In genomic region chr5:114052246-114052761, GRCm38 (mm10) we compare ENCODE assay signal across 8 mouse cellular contexts. TPM values are rescaled to one million over a fixed set of nuclear protein-coding genes. Genes with fewer than 3 reads are reported as not detected.
A peak's percentile ranks its signal among the peaks of the same experiment; 100 is the strongest.
DNase-seq lines count a peak whose midpoint lies in the region; ATAC-seq and TF ChIP-seq lines count a peak whose summit lies in the region.

No protein-coding gene starts in this region.

- no peak for TF ChIP-seq POLR2A in spleen, adult 2 months (IDR thresholded peaks at IDR 0.05; ENCODE audit: low read depth, low read length)

- no peaks in the 10 kb centered on the region for H3K27me3 ChIP-seq in hindbrain, embryonic 14.5 days (ENCODE audit: control insufficient read depth, insufficient read depth, low read length)
- H3K27me3 ChIP-seq in limb, embryonic 10.5 days (ENCODE audit: low read depth, poor library complexity, severe bottlenecking): no peaks in the 10 kb centered on the region
- no peaks in the 10 kb centered on the region for H3K27me3 ChIP-seq in midbrain, embryonic 13.5 days
- H3K27me3 ChIP-seq in spleen, adult 2 months (ENCODE audit: control insufficient read depth, insufficient read depth, low read length): no peaks in the 10 kb centered on the region

- TF ChIP-seq CTCF in spleen, adult 2 months (IDR thresholded peaks at IDR 0.05; ENCODE audit: extremely low read depth, insufficient read depth, insufficient read length, insufficient replicate concordance): peak; percentile 83

- H3K9me3 ChIP-seq in hindbrain, embryonic 14.5 days (ENCODE audit: control insufficient read depth, low read length): no peaks in the 10 kb centered on the region
- H3K9me3 ChIP-seq in limb, embryonic 10.5 days (replicated peaks): no peaks in the 10 kb centered on the region
- H3K9me3 ChIP-seq in midbrain, embryonic 13.5 days: no peaks in the 10 kb centered on the region

- H3K36me3 ChIP-seq in hindbrain, embryonic 14.5 days (replicated peaks; ENCODE audit: control insufficient read depth, insufficient read depth): peaks cover 58% of the 10 kb centered on the region
- no peaks in the 10 kb centered on the region for H3K36me3 ChIP-seq in limb, embryonic 10.5 days
- peaks cover 61% of the 10 kb centered on the region for H3K36me3 ChIP-seq in midbrain, embryonic 13.5 days
- H3K36me3 ChIP-seq in spleen, adult 2 months (ENCODE audit: control insufficient read depth, insufficient read depth, low read length): no peaks in the 10 kb centered on the region

- no peak overlapping the region for H3K4me3 ChIP-seq in hindbrain, embryonic 14.5 days (replicated peaks; ENCODE audit: low read length)
- H3K4me3 ChIP-seq in limb, embryonic 10.5 days: peak overlapping the region; percentile 31; the same call in 1 of the 2 replicates
- no peak overlapping the region for H3K4me3 ChIP-seq in midbrain, embryonic 13.5 days (replicated peaks)
- H3K4me3 ChIP-seq in spleen, adult 2 months (ENCODE audit: extremely low read depth, insufficient read depth, insufficient read length): no peak overlapping the region

- H3K27ac ChIP-seq in hindbrain, embryonic 14.5 days: no peak overlapping the region
- peak overlapping the region; percentile 58; the same call in 1 of the 2 replicates for H3K27ac ChIP-seq in limb, embryonic 10.5 days
- no peak overlapping the region for H3K27ac ChIP-seq in midbrain, embryonic 13.5 days
- H3K27ac ChIP-seq in spleen, adult 2 months (ENCODE audit: insufficient read depth, low read length): no peak overlapping the region

- no peak for ATAC-seq in frontal cortex, adult (ENCODE audit: low TSS enrichment)
- peak; percentile 49; the same call in 1 of the 2 replicates for ATAC-seq in cerebellum, adult (ENCODE audit: insufficient number of reproducible peaks, low FRiP score, low TSS enrichment)
- no peak for ATAC-seq in hindbrain, embryonic 14.5 days (ENCODE audit: low FRiP score)
- peak; percentile 43 for ATAC-seq in midbrain, embryonic 13.5 days

- no peak overlapping the region for H3K9ac ChIP-seq in hindbrain, embryonic 14.5 days
- no peak overlapping the region for H3K9ac ChIP-seq in midbrain, embryonic 13.5 days (replicated peaks)

- peak overlapping the region; percentile 21; the same call in 1 of the 2 replicates for H3K4me2 ChIP-seq in hindbrain, embryonic 14.5 days (replicated peaks)
- peak overlapping the region; percentile 3; the same call in 1 of the 2 replicates for H3K4me2 ChIP-seq in midbrain, embryonic 13.5 days (replicated peaks)

- H3K4me1 ChIP-seq in hindbrain, embryonic 14.5 days (replicated peaks; ENCODE audit: control insufficient read depth, insufficient read depth, low read length): 0 out of 2 replicates have a peak, but pooled peaks cover 6% of the 10 kb centered on the region
- H3K4me1 ChIP-seq in limb, embryonic 10.5 days: peaks cover 15% of the 10 kb centered on the region
- peaks cover 11% of the 10 kb centered on the region; the same call in 1 of the 2 replicates for H3K4me1 ChIP-seq in midbrain, embryonic 13.5 days (replicated peaks)
- no peaks in the 10 kb centered on the region for H3K4me1 ChIP-seq in spleen, adult 2 months (ENCODE audit: control insufficient read depth, insufficient read depth, insufficient read length)

- WGBS in hindbrain, embryonic 14.5 days: 27% methylated on average over 9 of the region's 9 CpGs
- 37% methylated on average over 9 of the region's 9 CpGs for WGBS in limb, embryonic 10.5 days
- 31% methylated on average over 9 of the region's 9 CpGs for WGBS in midbrain, embryonic 13.5 days
- WGBS in spleen, adult 2 months: 22% methylated on average over 9 of the region's 9 CpGs

- DNase-seq in frontal cortex, postnatal 25 days (ENCODE audit: low spot score in 2 of 2): peak; percentile 31 to 37
- DNase-seq in forelimb bud, embryonic 11.5 days (ENCODE audit: low read depth, low spot score): peak; percentile 71
- peak; percentile 64 for DNase-seq in hindbrain, embryonic 14.5 days (ENCODE audit: low spot score)
- peak; percentile 89 for DNase-seq in limb, embryonic 10.5 days (ENCODE audit: low spot score)
- peak in 1 of 2 experiments; percentile 30 for DNase-seq in spleen, adult 2 months (ENCODE audit: low read depth in 1 of 2, low spot score in 2 of 2)

RNA-seq across cellular contexts. Expression of gene Usp30, which starts 13.0 kb away (rescaled TPM):
- polyA plus RNA-seq in hindbrain, embryonic 14.5 days (2014; fragmentation: Nextera tagmentation; extraction: Ambion mirVana): 15.3 and 16.6 TPM in 2 replicates
- polyA plus RNA-seq in limb, embryonic 10.5 days (2016; fragmentation: Nextera tagmentation; extraction: Ambion mirVana): 12.7 and 15.5 TPM in 2 replicates
- polyA plus RNA-seq in midbrain, embryonic 13.5 days (2015; fragmentation: Nextera tagmentation; extraction: Ambion mirVana): 16.7 and 19.0 TPM in 2 replicates
- polyA plus RNA-seq in spleen, adult 2 months (2012; rRNA removed): 13.3 and 14.0 TPM in 2 replicates

RNA-seq across cellular contexts. Expression of gene Svop, which starts 39.1 kb away (rescaled TPM):
- 83.0 and 87.8 TPM in 2 replicates for polyA plus RNA-seq in hindbrain, embryonic 14.5 days (2014; fragmentation: Nextera tagmentation; extraction: Ambion mirVana)
- polyA plus RNA-seq in limb, embryonic 10.5 days (2016; fragmentation: Nextera tagmentation; extraction: Ambion mirVana): 0.08 TPM in 1 of 2 replicates, not detected in the other
- polyA plus RNA-seq in midbrain, embryonic 13.5 days (2015; fragmentation: Nextera tagmentation; extraction: Ambion mirVana): 79.3 and 82.7 TPM in 2 replicates
- not detected in 2 replicates for polyA plus RNA-seq in spleen, adult 2 months (2012; rRNA removed)

RNA-seq across cellular contexts. Expression of gene Dao, which starts 48.8 kb away (rescaled TPM):
- not detected in 2 replicates for polyA plus RNA-seq in hindbrain, embryonic 14.5 days (2014; fragmentation: Nextera tagmentation; extraction: Ambion mirVana)
- polyA plus RNA-seq in limb, embryonic 10.5 days (2016; fragmentation: Nextera tagmentation; extraction: Ambion mirVana): not detected in 2 replicates
- polyA plus RNA-seq in midbrain, embryonic 13.5 days (2015; fragmentation: Nextera tagmentation; extraction: Ambion mirVana): not detected in 2 replicates
- 0.12 and 0.26 TPM in 2 replicates for polyA plus RNA-seq in spleen, adult 2 months (2012; rRNA removed)

RNA-seq across cellular contexts. Expression of gene Ssh1, which starts 58.6 kb away (rescaled TPM):
- 17.8 and 19.4 TPM in 2 replicates for polyA plus RNA-seq in hindbrain, embryonic 14.5 days (2014; fragmentation: Nextera tagmentation; extraction: Ambion mirVana)
- 13.6 and 16.4 TPM in 2 replicates for polyA plus RNA-seq in limb, embryonic 10.5 days (2016; fragmentation: Nextera tagmentation; extraction: Ambion mirVana)
- 14.3 and 17.2 TPM in 2 replicates for polyA plus RNA-seq in midbrain, embryonic 13.5 days (2015; fragmentation: Nextera tagmentation; extraction: Ambion mirVana)
- polyA plus RNA-seq in spleen, adult 2 months (2012; rRNA removed): 16.4 and 18.9 TPM in 2 replicates

Comparison
In these comparisons a context has a peak if more than half of its experiments do, and no peak if none do; other contexts are left out.
1. ATAC-seq: peak in cerebellum, adult (single experiment) and midbrain, embryonic 13.5 days (single experiment); none in frontal cortex, adult (single experiment) and hindbrain, embryonic 14.5 days (single experiment).
2. RNA of gene Svop, which starts 39.1 kb away (polyA plus RNA-seq): 83.0 to 87.8 TPM in hindbrain, embryonic 14.5 days and 79.3 to 82.7 TPM in midbrain, embryonic 13.5 days; 0.08 TPM in limb, embryonic 10.5 days and not detected in spleen, adult 2 months; every median in the first group is over 10 times any median in the second.